Mouse (Mus musculus) spleen, postnatal 36 days (tissue): ENCODE measurements around the gene Gm8947.
"Not testable (repeated sequence)": the region's sequence is repeated elsewhere in the genome, so short reads cannot be mapped to it uniquely, and the experiment has no call there.

Experiments used
- DNase-seq, 2 experiments: peaks; one replicate each; pipeline ENCODE4 v3.0.0; 2022; ENCODE audit warnings: low spot score in 2 of 2, mixed read lengths in 1 of 2

The Gm8947 gene

DNA sequence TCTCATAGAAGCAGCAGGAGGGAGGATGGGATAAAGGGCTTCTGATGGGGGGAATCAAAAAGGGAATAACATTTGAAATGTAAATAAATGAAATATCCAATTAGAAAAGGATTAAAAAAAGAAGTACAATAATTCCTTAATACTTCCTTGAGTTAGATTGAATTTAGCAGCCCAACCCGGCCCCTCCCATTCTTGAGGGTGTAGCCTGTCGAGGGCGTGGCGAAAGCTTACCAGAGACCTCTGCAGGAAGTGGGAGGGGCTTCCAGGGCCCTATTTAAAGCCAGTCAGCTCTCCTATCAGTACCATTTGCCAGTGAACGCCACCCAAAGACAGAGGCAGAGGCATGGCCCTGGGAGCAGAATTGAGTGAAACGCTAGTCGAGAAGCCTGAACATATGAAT lies at the start of gene Gm8947:
Gene Gm8947, plus strand, starts transcription at position 302 of the 400 bp plus-strand sequence.
- not testable (repeated sequence) for DNase-seq

DNA sequence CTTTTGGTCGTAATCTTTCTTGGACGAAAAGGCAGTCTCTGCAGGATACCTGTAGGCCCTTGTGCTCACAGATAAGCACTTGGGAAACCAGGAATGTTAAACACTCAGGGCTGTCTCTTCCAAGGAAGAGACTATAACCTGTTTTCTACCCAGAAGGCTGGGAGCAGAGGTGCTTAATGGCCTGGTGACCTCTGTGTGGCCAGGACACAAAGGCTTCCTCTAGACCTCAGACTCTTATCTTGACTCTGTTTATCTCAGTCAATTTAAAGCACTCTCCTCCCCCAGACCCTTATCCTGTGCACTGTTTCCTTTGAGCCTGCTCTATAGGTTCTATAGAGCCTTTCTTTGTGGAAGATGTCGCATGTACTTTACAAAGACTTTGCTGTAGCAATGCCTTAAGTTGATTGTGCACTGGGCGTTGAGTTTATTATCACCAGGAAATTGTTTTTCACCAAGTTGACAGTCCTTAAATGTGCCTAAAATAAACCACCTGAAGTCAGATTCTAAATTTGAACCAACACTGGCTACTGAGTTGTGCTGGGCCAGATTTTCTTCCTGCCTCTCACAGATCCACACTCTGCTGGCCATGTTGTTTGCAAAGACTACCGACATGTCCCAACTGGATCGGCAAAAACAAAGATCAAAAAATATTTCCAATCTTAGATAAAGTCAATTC lies 47.6 kb upstream of the Gm8947 start:
- DNase-seq = no peak

DNA sequence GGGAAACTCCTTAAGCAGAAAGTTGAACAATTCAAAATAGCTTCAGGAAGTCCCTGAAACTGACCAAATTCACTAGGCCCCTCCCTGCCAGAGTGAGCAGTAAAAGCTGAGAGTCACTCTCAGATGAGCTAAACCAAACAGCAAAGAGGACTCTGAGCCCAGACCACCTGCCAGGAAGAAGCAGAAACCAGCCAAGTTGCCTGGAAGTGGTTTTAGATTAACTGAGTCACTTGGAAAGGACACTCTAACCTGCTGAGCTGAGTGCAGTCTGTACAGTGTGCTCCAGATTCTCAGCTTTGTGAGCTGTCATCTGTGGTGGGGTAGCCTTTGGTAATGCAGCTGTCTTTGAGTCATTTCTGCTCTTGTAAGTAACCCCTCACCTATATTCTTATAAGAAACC lies 44.4 kb upstream of the Gm8947 start:
- no peak for DNase-seq

DNA sequence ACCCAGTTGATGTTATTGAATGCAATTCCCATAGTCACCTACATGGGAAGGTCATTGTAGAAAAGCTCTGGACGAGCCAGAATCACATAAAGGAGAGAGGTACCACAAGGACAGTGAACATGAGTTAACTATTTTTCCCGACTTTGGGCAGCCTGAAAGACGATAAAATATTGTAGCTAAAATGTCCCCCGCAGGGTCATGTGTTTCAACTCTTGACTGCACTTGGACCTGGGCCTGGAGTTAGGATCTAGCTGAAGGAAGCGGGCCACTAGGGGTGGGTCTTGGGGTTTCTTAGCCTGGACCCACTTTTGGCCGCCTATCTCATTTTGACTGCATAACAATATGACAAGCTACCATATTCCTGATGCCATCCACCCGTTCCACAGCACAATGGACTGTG lies 42.0 kb upstream of the Gm8947 start:
- no peak for DNase-seq

DNA sequence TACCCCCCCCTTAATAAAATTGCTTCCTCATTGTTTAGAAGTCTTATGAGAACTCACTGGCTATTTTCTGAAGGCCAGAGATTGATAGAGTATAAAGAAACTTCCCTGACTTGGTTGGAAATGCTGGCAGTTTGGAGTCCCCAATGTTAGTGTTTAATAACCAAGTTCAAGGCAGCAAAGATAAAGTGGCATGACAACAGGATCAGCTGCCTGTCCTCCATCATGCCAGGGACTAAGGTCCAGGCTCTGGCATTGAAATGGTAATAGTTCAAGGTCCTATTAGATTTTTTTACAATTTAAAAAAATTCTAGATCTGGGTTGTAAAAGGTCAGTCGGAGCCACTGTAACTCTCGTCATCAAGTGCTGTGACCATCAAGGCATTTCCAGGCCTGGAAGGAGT lies 41.1 kb upstream of the Gm8947 start:
- no peak for DNase-seq

DNA sequence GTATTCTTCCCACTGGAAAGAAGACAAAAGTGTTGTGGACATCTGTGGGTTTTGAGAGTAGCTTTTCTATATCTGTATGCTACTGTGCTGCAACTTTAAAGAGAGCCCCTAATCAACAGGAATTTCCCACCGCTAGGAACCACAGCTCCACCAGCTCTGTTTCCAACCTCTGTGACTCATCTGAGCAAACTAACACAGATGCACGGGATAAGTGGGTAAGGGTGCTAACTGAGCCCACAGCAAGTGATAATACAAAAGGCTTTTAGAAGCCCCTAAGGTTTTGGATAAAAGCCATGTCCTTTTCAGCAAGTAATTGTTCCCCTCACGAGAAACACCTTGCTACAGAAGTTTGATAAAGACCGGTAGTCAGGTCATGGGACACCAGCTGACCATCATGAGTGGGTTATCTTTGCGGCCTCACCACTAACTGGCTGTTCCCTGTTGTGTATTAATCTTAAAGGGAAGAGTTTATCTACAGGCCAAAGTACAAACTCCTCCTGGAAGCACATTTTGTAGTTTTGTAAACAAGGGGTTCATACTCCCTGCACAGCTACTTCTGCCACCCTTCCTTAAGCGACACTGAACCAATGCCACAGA lies 39.0 kb upstream of the Gm8947 start:
- no peak for DNase-seq

DNA sequence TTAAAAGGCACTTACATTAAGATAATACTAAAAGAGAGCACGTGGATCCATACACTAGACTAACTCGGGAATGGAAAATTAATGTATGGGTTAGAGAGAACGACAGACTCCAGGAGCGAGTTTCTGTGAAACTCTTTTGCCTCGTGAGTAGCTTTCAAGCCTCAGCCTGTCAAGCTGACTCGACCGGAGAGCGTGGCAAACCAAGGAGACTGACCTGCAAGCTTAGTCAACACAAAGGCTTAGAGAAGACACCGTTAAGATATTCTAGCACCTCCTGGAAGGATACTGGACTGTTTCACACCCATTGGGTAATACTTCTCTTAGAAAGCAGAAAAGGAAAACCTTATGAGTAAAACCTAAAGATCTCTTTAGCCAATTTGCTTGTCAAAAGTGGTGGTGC lies 38.0 kb upstream of the Gm8947 start:
- DNase-seq = not testable (repeated sequence)

DNA sequence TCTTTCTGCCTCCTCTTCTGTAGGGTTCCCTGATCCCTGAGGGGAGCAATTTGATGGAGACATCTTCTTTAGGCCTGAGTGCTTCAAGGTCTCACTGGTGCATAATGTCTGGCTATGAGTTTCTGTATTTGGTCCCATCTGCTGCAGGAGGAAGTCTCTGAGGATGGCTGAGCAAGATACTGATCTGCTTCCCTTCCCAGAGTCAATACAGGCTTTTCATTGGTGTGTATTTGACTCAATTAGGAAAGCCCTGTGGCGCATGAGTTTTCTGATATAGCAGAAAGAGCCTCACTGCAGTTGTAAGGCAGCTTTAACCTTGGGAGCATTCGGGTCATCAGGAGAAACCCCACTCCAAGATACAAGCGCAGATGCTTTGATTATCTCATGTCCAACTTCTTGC lies 36.0 kb upstream of the Gm8947 start:
- no peak for DNase-seq

DNA sequence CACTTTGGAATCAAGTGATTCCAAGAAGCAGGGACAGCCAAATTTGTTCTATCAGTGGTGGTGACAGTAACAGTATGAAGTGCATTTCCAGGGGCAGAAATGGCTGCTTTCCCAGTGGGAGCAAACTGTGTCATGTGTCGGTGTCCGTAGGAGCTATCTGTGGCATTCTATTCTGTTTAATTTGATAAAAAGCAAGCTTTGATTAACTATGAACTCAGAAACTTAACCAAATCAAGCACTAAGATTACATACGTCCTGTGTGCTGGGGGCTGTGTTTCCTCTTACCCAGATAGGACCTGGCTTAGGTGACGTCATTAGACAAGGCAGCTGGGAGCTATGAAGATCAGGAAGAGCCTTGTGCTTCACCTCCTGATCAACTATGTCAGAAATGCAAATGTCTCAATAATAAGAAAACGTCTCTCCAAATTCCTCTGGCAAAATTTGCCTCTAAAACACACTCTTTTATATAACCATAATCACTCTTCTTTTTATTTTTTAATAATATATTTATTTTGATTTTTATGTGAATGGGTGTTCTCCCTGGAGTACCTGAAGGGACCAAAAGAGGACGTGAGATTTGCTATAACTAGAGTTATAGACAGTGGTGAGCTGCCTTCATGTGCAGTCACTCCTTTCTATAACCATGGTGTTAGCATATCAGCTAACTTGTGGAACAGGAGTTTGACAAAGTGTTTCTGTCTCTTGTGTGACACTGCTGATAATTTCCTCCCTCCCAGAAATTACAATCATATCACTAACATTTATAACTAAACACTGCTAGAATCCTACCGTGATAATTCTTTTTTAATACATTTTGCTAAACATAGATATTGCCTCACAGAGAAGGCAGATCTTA lies 35.2 kb upstream of the Gm8947 start:
- no peak for DNase-seq

DNA sequence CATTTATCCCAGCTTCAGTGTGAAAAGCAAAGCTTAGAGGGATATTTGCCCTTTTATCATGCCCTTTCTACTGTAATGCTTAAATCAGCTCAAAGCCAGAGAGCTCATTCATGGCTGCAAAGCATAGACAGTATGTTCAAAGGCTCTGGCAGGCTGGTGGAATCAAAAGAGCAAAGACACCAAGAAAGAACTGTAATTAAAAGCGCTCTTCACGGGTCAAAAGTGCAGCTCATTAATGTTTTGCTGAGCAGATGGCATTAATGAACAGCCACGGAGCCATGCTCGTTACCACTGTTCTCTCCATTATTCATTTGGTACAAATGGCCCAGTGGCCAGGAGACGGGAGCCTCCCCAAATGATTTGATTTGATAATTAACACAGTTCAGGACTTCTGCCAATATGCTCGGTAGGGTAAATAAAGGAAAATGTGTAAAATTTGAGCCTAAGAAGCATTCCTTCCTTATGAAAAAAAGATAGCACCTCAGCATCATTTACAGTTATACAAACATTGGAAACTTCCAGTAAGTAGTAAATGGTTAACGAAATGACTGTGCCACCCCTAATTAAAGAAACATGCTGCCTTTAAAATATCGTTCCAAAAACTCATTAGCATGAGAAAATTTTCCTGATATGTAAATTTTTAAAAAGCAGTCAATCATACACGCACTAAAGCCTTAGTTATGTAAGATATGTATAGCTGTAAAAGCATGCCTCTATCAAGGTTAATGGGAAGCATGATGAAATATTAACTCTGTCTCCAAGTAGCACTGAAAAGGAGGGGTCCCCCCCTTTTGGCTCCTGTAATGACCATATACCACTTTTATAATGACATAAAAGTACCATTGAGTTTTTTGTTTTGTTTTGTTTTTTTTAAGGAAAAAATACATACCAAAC lies 34.0 kb upstream of the Gm8947 start:
- DNase-seq = no peak

DNA sequence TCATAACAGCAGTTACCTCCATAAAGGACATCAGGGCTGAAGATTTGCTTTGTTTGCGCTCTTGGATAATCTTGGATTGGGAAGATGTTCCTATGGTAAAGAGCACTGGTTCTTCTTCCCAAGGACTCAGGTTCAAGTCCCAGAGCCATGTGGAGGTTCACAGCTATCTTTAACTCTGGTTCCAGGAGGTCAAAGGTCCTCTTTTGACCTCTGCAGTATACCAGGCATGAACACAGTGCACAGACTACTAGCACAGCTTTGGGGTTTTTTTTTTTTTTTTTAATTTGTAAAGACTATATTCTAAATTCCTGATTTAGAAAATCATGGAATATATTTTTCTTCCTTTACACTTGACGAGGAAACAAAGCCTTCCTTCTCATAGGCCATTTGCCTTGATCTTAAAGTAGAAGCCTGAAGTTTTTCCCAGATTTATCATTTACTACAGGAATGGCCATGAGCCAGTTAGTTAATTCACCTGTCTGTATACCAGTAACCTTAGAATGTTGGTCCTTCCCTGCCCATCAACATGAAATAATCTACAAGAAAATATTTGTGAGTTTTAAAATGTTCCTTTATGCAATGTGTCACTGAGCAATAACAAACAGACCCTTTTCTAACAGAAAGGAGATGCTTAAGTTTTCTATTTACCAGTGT lies 33.2 kb upstream of the Gm8947 start:
- DNase-seq = no peak

DNA sequence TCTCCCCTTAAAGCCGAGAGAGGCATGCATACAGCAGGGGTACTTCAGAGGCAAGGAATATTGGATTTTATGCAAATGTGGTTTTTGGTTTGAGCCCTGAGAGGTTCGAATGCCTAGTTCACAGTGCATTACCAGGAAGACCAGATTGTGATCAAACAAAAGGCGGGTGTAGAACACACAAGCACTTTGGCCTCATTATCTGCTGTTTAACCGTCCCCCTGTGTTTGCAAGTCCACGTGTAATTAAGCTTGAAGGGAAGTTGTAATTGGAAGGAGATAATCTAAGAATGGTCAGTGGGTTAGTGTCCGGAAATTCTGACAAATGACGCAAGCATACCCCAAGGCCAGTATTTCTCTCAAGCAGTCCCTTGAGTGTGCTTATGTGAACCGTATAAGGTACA lies 26.1 kb upstream of the Gm8947 start:
- no peak for DNase-seq

DNA sequence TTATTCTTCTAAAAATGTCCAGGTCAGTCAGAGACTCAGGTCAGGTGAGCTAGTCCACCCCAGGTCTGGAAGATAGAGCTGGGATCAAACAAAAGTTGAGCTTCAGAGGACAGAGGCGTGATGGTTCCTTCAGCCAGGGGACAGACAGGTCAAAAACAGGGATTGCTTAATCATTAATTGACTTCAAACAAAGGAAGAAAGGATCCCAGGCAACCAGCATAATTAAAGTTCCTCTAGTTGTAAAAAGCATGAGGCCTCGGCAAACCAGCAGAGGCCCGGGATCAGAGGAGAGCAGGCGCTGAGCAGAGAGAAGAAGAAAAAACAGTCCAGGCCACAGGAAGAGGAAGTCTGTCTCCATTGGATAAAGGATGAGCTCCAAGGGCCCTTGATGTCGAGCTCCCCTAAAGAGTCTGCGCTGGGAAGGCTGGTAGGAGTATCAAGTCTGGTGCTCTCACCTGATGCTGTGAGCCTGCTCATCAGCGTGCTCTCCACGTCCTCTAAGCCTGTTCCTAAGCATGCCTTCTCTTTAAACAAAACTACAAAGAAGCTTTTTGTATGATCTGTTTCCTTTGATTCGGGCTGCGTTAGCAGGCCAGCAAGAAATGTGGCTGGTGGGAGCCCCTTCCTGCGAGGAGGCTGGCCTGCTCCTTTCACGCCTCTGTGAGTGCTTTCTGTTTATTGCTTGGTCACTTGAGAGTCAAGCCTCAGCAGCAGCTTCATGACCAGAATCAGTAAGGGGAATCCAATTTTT lies 24.7 kb upstream of the Gm8947 start:
- DNase-seq = no peak

DNA sequence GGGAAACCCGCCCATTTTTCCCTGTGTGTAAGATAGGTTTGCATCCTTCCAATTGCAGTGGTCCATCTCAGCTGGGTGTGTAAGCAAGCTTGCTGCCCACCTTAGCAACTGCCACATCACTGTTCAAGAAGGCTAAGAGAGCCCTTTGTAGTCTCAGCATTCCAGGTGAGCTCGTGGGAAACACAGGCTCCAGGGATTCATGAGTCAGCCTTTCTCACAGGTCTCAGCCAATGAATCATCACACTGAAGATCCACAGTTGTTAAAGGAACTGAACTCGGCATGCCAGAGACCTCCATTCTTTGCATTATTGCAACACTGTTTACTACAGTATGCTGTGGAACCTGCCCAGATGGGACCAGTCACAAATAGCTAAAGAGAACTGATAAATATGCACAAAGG lies 23.5 kb upstream of the Gm8947 start:
- no peak for DNase-seq

DNA sequence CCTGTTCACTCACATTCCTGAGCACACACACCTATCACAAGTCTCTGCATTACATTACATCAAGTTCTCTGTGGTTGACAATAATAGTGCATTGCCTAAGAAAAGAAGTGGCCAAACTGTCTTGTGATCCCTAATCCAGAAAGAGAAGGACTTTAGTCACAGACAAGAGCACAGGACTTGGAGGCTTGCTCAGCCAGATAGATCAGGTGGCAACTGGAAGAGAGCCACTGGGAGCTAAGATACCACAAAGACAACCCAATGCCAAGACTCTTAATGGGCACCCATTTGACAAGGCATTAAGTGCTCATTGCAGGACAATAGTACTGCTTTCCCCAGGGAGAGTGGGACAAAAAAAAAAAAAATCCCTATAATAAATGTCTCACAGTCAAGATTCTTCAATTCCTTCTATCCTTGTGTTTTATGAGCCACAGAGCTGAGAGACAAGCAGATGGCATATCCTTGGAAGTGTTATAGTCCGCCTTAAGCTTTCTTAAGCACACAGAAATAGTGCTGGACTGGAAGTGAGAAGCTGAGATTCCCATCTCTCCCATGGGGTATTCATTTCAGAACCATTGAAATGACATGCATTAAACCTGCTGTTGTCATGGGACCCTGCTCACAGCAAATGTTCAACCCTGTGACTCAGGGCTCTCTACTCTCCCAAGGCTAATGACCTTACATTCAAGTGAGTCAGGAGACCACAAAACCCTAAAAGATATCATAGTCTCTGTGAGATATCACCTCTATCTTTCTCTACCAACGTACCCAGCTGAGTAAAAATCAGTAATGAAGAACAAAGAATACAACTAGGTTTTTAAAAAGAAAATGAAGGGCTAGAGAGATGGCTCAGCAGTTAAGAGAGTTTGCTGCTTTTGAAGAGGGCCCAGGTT lies 20.4 kb upstream of the Gm8947 start:
- DNase-seq = no peak

DNA sequence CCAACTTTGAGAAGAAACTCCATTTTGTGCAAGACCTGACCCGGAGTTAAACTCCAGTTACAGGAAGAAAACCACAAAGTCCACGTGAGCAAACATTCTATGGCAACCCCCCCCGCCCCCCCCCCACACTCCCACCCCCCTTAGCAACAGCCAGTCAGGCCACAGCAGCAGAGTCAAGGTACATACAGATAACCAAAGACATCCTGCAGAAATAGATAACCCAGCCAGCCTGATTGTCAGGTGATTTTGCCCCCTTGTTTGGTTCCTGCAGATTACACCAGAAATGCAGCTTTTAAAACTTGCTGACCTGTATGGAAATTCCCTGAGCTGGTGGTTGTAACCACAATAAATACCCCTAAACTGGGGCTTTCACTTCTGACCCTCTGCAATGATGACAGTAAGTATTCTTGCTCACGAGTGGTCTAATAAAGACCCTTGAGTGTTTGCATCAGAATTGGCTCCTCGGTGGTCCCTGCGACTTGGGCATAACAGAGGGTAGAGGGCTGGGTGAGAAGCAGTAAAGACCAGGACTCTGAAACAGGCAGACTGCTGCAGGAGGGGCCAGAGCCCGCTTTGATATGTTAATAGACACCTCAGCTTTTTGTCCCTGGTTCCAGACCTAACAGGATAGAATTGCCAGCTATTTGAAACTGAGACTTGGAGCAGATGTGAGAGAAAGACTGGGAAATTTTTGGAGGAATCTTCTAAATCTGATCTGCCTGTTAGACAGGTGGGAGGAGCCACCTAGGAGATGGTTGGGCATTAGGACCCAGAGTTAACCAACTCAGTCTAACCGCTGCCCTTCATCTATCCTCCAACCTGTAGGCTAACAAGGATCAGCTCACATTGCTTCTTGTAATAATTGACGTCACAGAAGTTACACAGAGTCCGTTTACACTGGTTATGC lies 14.9 kb upstream of the Gm8947 start:
- peak; percentile 44 to 56 for DNase-seq

DNA sequence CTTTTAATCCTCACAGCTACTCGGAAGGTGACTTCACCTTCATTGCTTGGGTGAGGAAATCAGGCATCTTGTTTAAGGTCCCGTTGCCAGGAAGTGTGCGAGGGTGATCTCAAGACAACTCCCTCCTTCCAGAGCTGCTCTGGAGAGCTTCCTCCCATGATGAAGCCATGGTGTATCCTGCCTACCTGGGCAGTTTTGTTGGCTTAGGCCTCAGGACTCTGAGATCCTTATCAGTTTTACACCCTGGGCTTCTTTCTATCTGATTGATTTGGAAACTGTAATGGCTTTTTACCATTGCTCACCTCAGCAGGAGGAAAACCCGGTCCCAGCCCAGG lies 14.3 kb upstream of the Gm8947 start:
- no peak for DNase-seq

DNA sequence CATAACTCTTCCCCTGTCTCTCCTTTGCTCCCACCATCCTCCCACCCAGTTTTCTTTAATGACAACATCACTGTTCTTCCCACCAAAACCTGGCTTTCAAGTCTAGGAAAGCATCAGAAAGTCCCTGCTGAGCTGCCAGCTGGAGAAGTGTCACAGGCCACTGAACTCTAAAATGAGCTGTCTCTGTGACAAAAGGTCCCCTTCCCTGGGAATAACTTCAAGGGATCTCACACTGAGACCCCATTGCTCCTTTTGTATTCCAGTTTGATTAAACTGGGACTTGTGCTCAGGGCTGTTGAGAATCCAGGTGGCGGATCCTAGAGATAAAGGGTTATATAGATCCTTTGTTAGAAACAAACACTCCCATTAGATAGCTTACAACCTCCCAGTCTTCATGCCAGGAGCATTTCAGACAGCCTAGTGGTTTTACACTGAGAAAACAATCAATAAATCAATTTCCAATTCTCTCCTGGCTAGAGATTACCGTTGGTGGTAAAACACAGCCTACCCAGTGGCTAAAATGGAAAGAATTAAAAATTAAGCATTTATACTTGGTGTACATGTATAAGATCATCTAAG lies 13.6 kb upstream of the Gm8947 start:
- no peak for DNase-seq
